Mouse (Mus musculus) bone marrow, adult 2 months (tissue): ENCODE measurements around the gene Vps37d. TPM values are rescaled to one million over a fixed set of nuclear protein-coding genes. Genes with fewer than 3 reads are reported as not detected.
"Not testable (repeated sequence)": the region's sequence is repeated elsewhere in the genome, so short reads cannot be mapped to it uniquely, and the experiment has no call there.

Source experiments
- H3K27ac ChIP-seq: fragments of 200-500 bp; 2 replicates; pipeline ENCODE4 v1.5.1; 2012; ENCODE audit warnings: low read depth, mild to moderate bottlenecking, control low read depth, inconsistent platforms, low read length; ENCODE audit not compliant: control insufficient read depth, poor library complexity, insufficient read depth
- H3K4me1 ChIP-seq: fragments of 200-500 bp; 2 replicates; pipeline ENCODE4 v1.6.1; 2011; ENCODE audit warnings: low read length; ENCODE audit not compliant: control insufficient read depth, insufficient read depth
- H3K4me3 ChIP-seq: fragments of 200-500 bp; replicated peaks from 2 replicates; pipeline ENCODE3; 2011; ENCODE audit warnings: mild to moderate bottlenecking, low read depth, low read length, control low read depth; ENCODE audit not compliant: control insufficient read depth
- CTCF ChIP-seq: fragments of 200-500 bp; IDR thresholded peaks from 2 replicates; pipeline ENCODE4 v1.5.1; 2011; ENCODE audit warnings: low read length, control low read depth; ENCODE audit not compliant: control insufficient read depth, insufficient read depth
- POLR2A ChIP-seq: fragments of 200-500 bp; IDR thresholded peaks from 2 replicates; pipeline ENCODE4 v1.6.1; 2011; ENCODE audit warnings: low read depth, mild to moderate bottlenecking, control low read depth, low read length, borderline replicate concordance; ENCODE audit not compliant: control insufficient read depth
- WGBS: fragments of 180-500 bp; shearing (Covaris S2); methylation state at CpG from one replicate; pipeline ENCODE4 v1.1.7; 2018; 5-methylcytosine and 5-hydroxymethylcytosine counted together
- polyA plus RNA-seq: library from polyadenylated mRNA; stranded (reverse); fragments of >200 nt; gene quantifications from 2 replicates; pipeline ENCODE4 v1.2.4, GENCODE M21; 2011; ENCODE audit warnings: low replicate concordance; ENCODE audit not compliant: missing spikeins, insufficient read depth, insufficient read length

Gene Vps37d
- polyA plus RNA-seq, 1 experiment: 1.6 TPM

GRCm38 (mm10) chr5:135072061-135072460, 6.0 kb downstream of the Vps37d start:
- TF ChIP-seq POLR2A: no peak
- no peak for TF ChIP-seq CTCF
- Histone ChIP-seq H3K4me1 (no peaks in the 10 kb centered on the region), H3K27ac (no peak overlapping the region), H3K4me3 (no peak overlapping the region)
- WGBS: 76% methylated on average over 2 of the region's 2 CpGs

GRCm38 (mm10) chr5:135070448-135070847, 7.6 kb downstream of the Vps37d start:
- no peak for TF ChIP-seq CTCF
- no peak for TF ChIP-seq POLR2A
- Histone ChIP-seq H3K4me3 (no peak overlapping the region), H3K27ac (no peak overlapping the region), H3K4me1 (no peaks in the 10 kb centered on the region)
- 67% methylated on average over 3 of the region's 3 CpGs for WGBS

GRCm38 (mm10) chr5:135066008-135066407, 12.1 kb downstream of the Vps37d start:
- TF ChIP-seq POLR2A (no peak), CTCF (no peak)
- H3K4me3 ChIP-seq: no peak overlapping the region
- H3K4me1 ChIP-seq: no peaks in the 10 kb centered on the region; the same call in 1 of the 2 replicates
- H3K27ac ChIP-seq: no peak overlapping the region
- 88% methylated on average over 3 of the region's 3 CpGs for WGBS

- Histone ChIP-seq H3K4me3 (peak within 1 kb of the TSS; percentile 96), H3K27ac (peak within 1 kb of the TSS; percentile 75)
- WGBS: 70% methylated on average over 9 of the region's 9 CpGs
- H3K4me1 ChIP-seq: not testable (repeated sequence)
These were observed 13.1 kb downstream of the Vps37d start, which contains the start of gene Bud23 for GRCm38 (mm10) chr5:135064909-135065446. Gene Bud23, minus strand, starts transcription at chr5:135064959.

- Histone ChIP-seq H3K27ac (peak overlapping the region; percentile 75), H3K4me3 (peak overlapping the region; percentile 96)
- under 1% methylated on average over 40 of the region's 40 CpGs for WGBS
These were observed 13.7 kb downstream of the Vps37d start for GRCm38 (mm10) chr5:135064382-135064766.

GRCm38 (mm10) chr5:135063629-135064381, 14.3 kb downstream of the Vps37d start, which contains the start of gene Dnajc30:
Gene Dnajc30, plus strand, starts transcription at chr5:135064202.
- Histone ChIP-seq H3K4me3 (peak within 1 kb of the TSS; percentile 96), H3K4me1 (no peaks in the 10 kb centered on the region; the same call in 1 of the 2 replicates), H3K27ac (peak within 1 kb of the TSS; percentile 75)
- under 1% methylated on average over 52 of the region's 52 CpGs for WGBS
- TF ChIP-seq CTCF (no peak), POLR2A (peak; percentile 86; the same call in 1 of the 2 replicates)

More at GRCm38 (mm10) chr5:135064382-135064766, 13.7 kb downstream of the Vps37d start:
- no peak for TF ChIP-seq POLR2A
- no peak for TF ChIP-seq CTCF
- no peaks in the 10 kb centered on the region; the same call in 1 of the 2 replicates for H3K4me1 ChIP-seq

GRCm38 (mm10) chr5:135053356-135053755, 24.7 kb downstream of the Vps37d start:
- TF ChIP-seq CTCF (no peak), POLR2A (no peak)
- no peaks in the 10 kb centered on the region for H3K4me1 ChIP-seq
- H3K4me3 ChIP-seq: no peak overlapping the region
- WGBS: 90% methylated on average over 12 of the region's 12 CpGs
- H3K27ac ChIP-seq: no peak overlapping the region

GRCm38 (mm10) chr5:135049268-135049667, 28.8 kb downstream of the Vps37d start:
- 79% methylated on average over 6 of the region's 6 CpGs for WGBS
- H3K4me1 ChIP-seq, H3K4me3 ChIP-seq, H3K27ac ChIP-seq: not testable (repeated sequence)
